Mouse (Mus musculus): ENCODE data around the gene Fam166b.

DNA sequence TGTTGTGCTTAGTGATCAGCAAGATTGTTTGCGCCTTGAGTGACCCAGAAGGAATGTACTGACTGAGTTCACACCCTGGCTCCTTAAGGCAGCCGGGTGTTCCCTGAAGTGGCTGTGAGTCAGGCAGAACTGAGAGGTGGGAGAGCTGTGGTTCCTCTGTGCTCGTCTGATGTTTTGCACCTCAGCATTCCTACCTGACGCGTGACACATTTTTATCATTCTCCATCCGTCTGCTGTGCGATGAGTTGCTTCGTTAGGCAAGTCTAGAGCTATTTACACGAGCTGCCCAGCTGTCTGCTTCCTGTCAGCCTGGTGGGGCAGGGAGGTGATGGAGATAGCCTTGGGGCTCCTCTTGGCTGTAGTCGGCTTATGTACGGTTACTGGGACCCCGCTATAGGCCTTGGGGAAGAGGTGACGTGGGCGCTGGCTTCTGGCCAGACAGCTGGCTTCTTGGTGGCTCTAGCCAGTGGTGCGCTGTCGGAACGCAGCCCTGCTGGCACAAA lies 30.1 kb downstream of the Fam166b start:
- TF ChIP-seq CTCF (IDR thresholded peaks at IDR 0.05; ENCODE audit: control insufficient read depth, insufficient read depth, low read length) (no peak), POLR2A (IDR thresholded peaks at IDR 0.05; ENCODE audit: borderline replicate concordance, control insufficient read depth, low read depth, low read length) (no peak)

All from bone marrow, adult 2 months (tissue).